Mouse (Mus musculus) ES-E14 (cell line): ENCODE measurements around the gene 4933414I15Rik.

Experiments
- HCFC1 ChIP-seq: IDR thresholded peaks from 2 replicates; pipeline ENCODE4 v1.6.1; 2012; ENCODE audit warnings: low read length, inconsistent platforms, borderline replicate concordance; ENCODE audit not compliant: insufficient read depth
- ZC3H11A ChIP-seq: IDR thresholded peaks from 2 replicates; pipeline ENCODE4 v1.6.1; 2012; ENCODE audit warnings: low read depth, mild to moderate bottlenecking, inconsistent platforms, low read length, borderline replicate concordance

DNA sequence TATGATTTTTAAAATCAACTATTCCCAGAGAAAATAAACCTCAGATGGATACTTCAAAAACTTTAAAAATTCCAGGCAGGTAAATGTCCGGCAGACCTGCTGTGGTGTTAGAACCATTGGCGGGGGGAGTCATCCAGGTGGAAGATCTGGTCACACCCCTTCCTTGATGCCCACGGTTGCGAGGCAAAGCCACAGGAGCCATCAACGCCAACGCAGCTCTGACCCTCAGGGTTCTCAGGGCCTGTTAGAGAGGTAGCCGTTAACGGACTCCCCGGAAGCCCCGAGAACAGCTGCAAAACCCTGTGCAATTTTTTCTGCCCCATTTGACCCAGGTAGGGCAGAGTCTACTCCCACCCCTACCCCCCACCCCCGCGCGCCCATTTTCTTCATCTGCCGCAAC is at the start of gene 4933414I15Rik:
- TF ChIP-seq HCFC1 (no peak), ZC3H11A (no peak)
